Mouse (Mus musculus) heart, embryonic 12.5 days (tissue): ENCODE results near the gene Capn3. TPM values are rescaled to one million over a fixed set of nuclear protein-coding genes. Genes with fewer than 3 reads are reported as not detected.

ENCODE experiments used
- ATAC-seq: fragments of 200-750 bp; cut with Nextera tagmentation; 2 replicates; pipeline ENCODE4 v1.8.0; 2017; ENCODE audit warnings: moderate TSS enrichment, moderate library complexity; ENCODE audit not compliant: insufficient number of reproducible peaks, low FRiP score
- H3K27ac ChIP-seq: fragments of 300-500 bp; sonication (generic); 2 replicates; pipeline ENCODE4 v1.5.1; 2016; ENCODE audit warnings: mild to moderate bottlenecking, moderate library complexity; ENCODE audit not compliant: poor library complexity, severe bottlenecking
- H3K27me3 ChIP-seq: fragments of 300-500 bp; sonication (generic); replicated peaks from 2 replicates; pipeline ENCODE4 v1.6.1; 2016; ENCODE audit warnings: mild to moderate bottlenecking, moderate library complexity
- H3K36me3 ChIP-seq: fragments of 300-500 bp; sonication (generic); 2 replicates; pipeline ENCODE4 v1.6.1; 2016; ENCODE audit warnings: mild to moderate bottlenecking, moderate library complexity
- H3K4me1 ChIP-seq: fragments of 300-500 bp; sonication (generic); replicated peaks from 2 replicates; pipeline ENCODE4 v1.6.1; 2016; ENCODE audit warnings: mild to moderate bottlenecking
- H3K4me2 ChIP-seq: fragments of 300-500 bp; sonication (generic); 2 replicates; pipeline ENCODE4 v1.6.1; 2016; ENCODE audit warnings: mild to moderate bottlenecking, moderate library complexity
- H3K4me3 ChIP-seq: fragments of 300-500 bp; sonication (generic); 2 replicates; pipeline ENCODE4 v1.5.1; 2016; ENCODE audit warnings: mild to moderate bottlenecking
- H3K9ac ChIP-seq: fragments of 300-500 bp; sonication (generic); 2 replicates; pipeline ENCODE4 v1.6.1; 2016; ENCODE audit warnings: mild to moderate bottlenecking, moderate library complexity
- H3K9me3 ChIP-seq: fragments of 300-500 bp; sonication (generic); replicated peaks from 2 replicates; pipeline ENCODE4 v1.6.1; 2016; ENCODE audit warnings: mild to moderate bottlenecking, moderate library complexity
- WGBS: fragments of 180-500 bp; shearing (Covaris S2); methylation state at CpG from one replicate; pipeline ENCODE4 v1.1.7; 2016; 5-methylcytosine and 5-hydroxymethylcytosine counted together
- polyA plus RNA-seq: library from polyadenylated mRNA; unstranded; fragments of >200 nt; fragmentation: Nextera tagmentation; extraction: Ambion mirVana; gene quantifications from 2 replicates; pipeline ENCODE4 v1.2.1, GENCODE M21; 2016

Capn3 gene
- polyA plus RNA-seq, 1 experiment from 2014 or later = 3.9 TPM

GRCm38 (mm10) chr2:120514181-120514580, 58.4 kb downstream of the Capn3 start:
- peaks cover 83% of the 10 kb centered on the region for H3K36me3 ChIP-seq
- no peak overlapping the region for H3K4me3 ChIP-seq
- H3K9ac ChIP-seq = no peak overlapping the region
- no peak overlapping the region for H3K27ac ChIP-seq
- H3K9me3 ChIP-seq = no peaks in the 10 kb centered on the region
- WGBS = 97% methylated on average over 4 of the region's 4 CpGs
- H3K27me3 ChIP-seq = no peaks in the 10 kb centered on the region
- ATAC-seq = no peak
- H3K4me1 ChIP-seq = no peaks in the 10 kb centered on the region
- H3K4me2 ChIP-seq = no peak overlapping the region

DNA sequence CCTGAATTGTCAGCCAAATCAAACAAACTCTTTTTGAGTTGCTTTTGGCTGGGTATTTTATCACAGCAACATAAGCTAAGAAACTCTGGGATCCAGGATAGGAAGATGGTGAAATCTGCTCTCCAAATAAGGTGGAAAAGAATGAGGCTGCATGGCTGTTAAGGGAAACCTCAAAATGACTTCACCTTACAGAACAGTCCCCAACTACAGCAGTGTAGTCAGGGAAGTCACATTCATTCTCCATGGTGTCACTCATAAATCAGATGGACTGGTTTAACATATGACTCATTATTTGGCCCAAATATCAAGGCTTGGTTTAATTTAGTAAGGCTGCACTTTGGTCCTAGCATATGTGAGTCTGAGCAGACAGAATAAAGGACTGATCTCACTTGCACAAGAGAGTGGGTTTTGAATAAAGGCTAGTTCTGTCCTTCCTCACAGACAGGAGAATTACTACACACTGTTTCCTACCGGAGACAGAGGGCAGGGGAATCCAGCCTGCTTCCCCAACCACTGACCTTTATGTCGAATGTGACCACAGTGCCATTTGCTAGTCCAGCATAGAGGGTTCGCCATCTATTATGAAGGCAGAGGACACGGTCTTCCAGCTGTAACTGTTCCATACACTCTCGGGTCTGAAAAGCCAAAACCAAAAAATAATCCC, 62.9 kb downstream of the Capn3 start:
- Histone ChIP-seq H3K9me3 (no peaks in the 10 kb centered on the region), H3K4me2 (no peak overlapping the region), H3K27me3 (no peaks in the 10 kb centered on the region), H3K4me1 (no peaks in the 10 kb centered on the region), H3K4me3 (no peak overlapping the region), H3K9ac (no peak overlapping the region), H3K36me3 (peaks cover 91% of the 10 kb centered on the region), H3K27ac (no peak overlapping the region)
- no peak for ATAC-seq
- WGBS = 92% methylated on average over 5 of the region's 5 CpGs

DNA sequence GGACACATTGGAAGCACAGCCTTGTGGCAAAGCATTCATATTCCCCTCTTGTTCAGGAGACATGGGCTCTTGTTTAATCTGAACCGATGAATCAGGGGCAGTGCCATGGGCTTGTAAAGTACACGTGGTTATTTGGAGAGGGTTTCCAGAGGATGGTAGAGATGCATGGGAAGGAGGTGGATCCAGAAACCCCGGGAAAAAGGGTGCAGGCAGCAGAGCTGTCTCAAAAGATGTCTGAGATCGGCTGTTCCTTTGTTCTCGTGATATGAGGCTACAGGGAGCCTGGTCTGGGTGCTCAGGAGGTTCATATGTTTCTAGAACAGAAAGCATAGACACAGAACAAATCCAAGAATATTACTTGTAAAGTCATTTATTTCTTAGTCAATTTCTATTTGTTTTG, 71.0 kb downstream of the Capn3 start:
- H3K4me2 ChIP-seq = no peak overlapping the region
- H3K4me3 ChIP-seq = no peak overlapping the region
- no peak overlapping the region for H3K27ac ChIP-seq
- H3K27me3 ChIP-seq = no peaks in the 10 kb centered on the region
- H3K9ac ChIP-seq = no peak overlapping the region
- no peak for ATAC-seq
- H3K9me3 ChIP-seq = no peaks in the 10 kb centered on the region
- WGBS = 88% methylated on average over 5 of the region's 5 CpGs
- peaks cover 95% of the 10 kb centered on the region for H3K36me3 ChIP-seq
- 0 out of 2 replicates have a peak, but pooled peaks cover 4% of the 10 kb centered on the region for H3K4me1 ChIP-seq

GRCm38 (mm10) chr2:120529531-120529930, 73.7 kb downstream of the Capn3 start:
- H3K4me3 ChIP-seq = no peak overlapping the region
- no peaks in the 10 kb centered on the region for H3K9me3 ChIP-seq
- H3K27ac ChIP-seq = no peak overlapping the region
- H3K9ac ChIP-seq = no peak overlapping the region
- ATAC-seq = no peak
- H3K36me3 ChIP-seq = peaks cover 94% of the 10 kb centered on the region
- no peaks in the 10 kb centered on the region for H3K27me3 ChIP-seq
- no peak overlapping the region for H3K4me2 ChIP-seq
- H3K4me1 ChIP-seq = 0 out of 2 replicates have a peak, but pooled peaks cover 5% of the 10 kb centered on the region

GRCm38 (mm10) chr2:120531223-120531622, 75.4 kb downstream of the Capn3 start:
- 0 out of 2 replicates have a peak, but pooled peaks cover 5% of the 10 kb centered on the region for H3K4me1 ChIP-seq
- H3K27ac ChIP-seq = no peak overlapping the region
- no peak overlapping the region for H3K4me2 ChIP-seq
- 84% methylated on average over 4 of the region's 4 CpGs for WGBS
- no peak for ATAC-seq
- H3K27me3 ChIP-seq = no peaks in the 10 kb centered on the region
- no peak overlapping the region for H3K4me3 ChIP-seq
- no peaks in the 10 kb centered on the region for H3K9me3 ChIP-seq
- H3K36me3 ChIP-seq = peaks cover 88% of the 10 kb centered on the region
- H3K9ac ChIP-seq = no peak overlapping the region

GRCm38 (mm10) chr2:120539333-120539732, 83.5 kb downstream of the Capn3 start:
- Histone ChIP-seq H3K4me3 (peak overlapping the region; percentile 36), H3K4me1 (peaks cover 15% of the 10 kb centered on the region), H3K36me3 (peaks cover 26% of the 10 kb centered on the region), H3K9ac (no peak overlapping the region), H3K9me3 (no peaks in the 10 kb centered on the region), H3K4me2 (peak overlapping the region; percentile 65), H3K27ac (peak overlapping the region; percentile 93), H3K27me3 (no peaks in the 10 kb centered on the region)
- 41% methylated on average over 3 of the region's 3 CpGs for WGBS
- no peak for ATAC-seq

GRCm38 (mm10) chr2:120539778-120540208, 84.0 kb downstream of the Capn3 start:
- ATAC-seq = peak; percentile 87
- H3K27me3 ChIP-seq = no peaks in the 10 kb centered on the region
- H3K4me1 ChIP-seq = peaks cover 15% of the 10 kb centered on the region
- peak overlapping the region; percentile 36 for H3K4me3 ChIP-seq
- H3K36me3 ChIP-seq = peaks cover 26% of the 10 kb centered on the region
- WGBS = 5% methylated on average over 1 of the region's 1 CpGs
- no peaks in the 10 kb centered on the region for H3K9me3 ChIP-seq
- peak overlapping the region; percentile 65 for H3K4me2 ChIP-seq
- H3K9ac ChIP-seq = no peak overlapping the region
- H3K27ac ChIP-seq = peak overlapping the region; percentile 93

DNA sequence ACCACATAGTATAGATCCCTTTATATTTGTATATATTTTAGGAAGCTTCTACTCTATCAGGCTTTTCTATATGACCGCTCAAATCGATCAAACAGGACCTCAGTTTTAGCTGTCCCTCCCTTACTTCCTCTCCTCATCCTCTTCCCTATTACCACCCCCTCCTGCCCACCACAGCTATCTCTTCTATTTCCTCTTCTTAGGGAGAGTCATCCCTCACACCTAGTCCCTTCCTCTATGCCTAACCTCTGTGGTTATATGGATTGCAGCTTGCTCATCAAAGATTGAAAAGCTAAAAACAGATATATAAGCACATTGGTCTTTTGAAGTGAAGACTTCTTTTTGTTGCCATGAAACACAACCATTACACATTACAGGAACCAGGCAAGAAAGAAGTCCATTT, 88.9 kb downstream of the Capn3 start:
- H3K36me3 ChIP-seq = peaks cover 43% of the 10 kb centered on the region
- no peaks in the 10 kb centered on the region for H3K9me3 ChIP-seq
- no peak overlapping the region for H3K27ac ChIP-seq
- H3K4me2 ChIP-seq = no peak overlapping the region
- WGBS = 90% methylated on average over 2 of the region's 2 CpGs
- peaks cover 6% of the 10 kb centered on the region; the same call in 1 of the 2 replicates for H3K4me1 ChIP-seq
- H3K27me3 ChIP-seq = no peaks in the 10 kb centered on the region
- no peak for ATAC-seq
- H3K9ac ChIP-seq = no peak overlapping the region
- no peak overlapping the region for H3K4me3 ChIP-seq

Other genes starting within 250 kb of the Capn3 start
- 0.59 and 0.73 TPM in 2 replicates for gene Pla2g4e, start 210.7 kb upstream of the Capn3 start, polyA plus RNA-seq
- gene Pla2g4d, start 166.8 kb upstream of the Capn3 start, polyA plus RNA-seq = not detected in 2 replicates
- gene Pla2g4f, start 141.9 kb upstream of the Capn3 start, polyA plus RNA-seq = not detected in 2 replicates
- 19.9 TPM in 2 replicates for gene Vps39, start 102.9 kb upstream of the Capn3 start, polyA plus RNA-seq
- gene Ganc, start 52.1 kb upstream of the Capn3 start, polyA plus RNA-seq = 10.6 and 10.7 TPM in 2 replicates
- 6.6 and 7.2 TPM in 2 replicates for gene Tmem87a, start 51.9 kb upstream of the Capn3 start, polyA plus RNA-seq
- 60.2 and 61.3 TPM in 2 replicates for gene Zfp106, start 107.8 kb downstream of the Capn3 start, polyA plus RNA-seq
- gene Snap23, start 111.7 kb downstream of the Capn3 start, polyA plus RNA-seq = 57.5 and 59.2 TPM in 2 replicates
- gene Haus2, start 153.4 kb downstream of the Capn3 start, polyA plus RNA-seq = 23.9 and 24.9 TPM in 2 replicates
- 18.7 and 20.5 TPM in 2 replicates for gene Lrrc57, start 153.5 kb downstream of the Capn3 start, polyA plus RNA-seq
- gene Stard9, start 173.1 kb downstream of the Capn3 start, polyA plus RNA-seq = 3.2 and 4.0 TPM in 2 replicates